Mouse (Mus musculus) gastrocnemius, postnatal 4 days (tissue): Measurements from ENCODE around the gene Crtc3. TPM values are rescaled to one million over a fixed set of nuclear protein-coding genes. Genes with fewer than 3 reads are reported as not detected.
A peak's percentile ranks its signal among the peaks of the same experiment; 100 is the strongest.

ENCODE experiments used
- DNase-seq, 2 experiments: peaks; one replicate each; pipeline ENCODE4 v3.0.0; 2021 to 2022; ENCODE audit warnings: low spot score in 2 of 2, mixed read lengths in 2 of 2
- total RNA-seq, 2 experiments: library from RNA; stranded (reverse); gene quantifications; 2 replicates each; pipeline ENCODE4 v1.2.3; 2021

The Crtc3 gene
- total RNA-seq, 2 experiments from 2014 or later = 28.7 to 32.1 TPM

DNA sequence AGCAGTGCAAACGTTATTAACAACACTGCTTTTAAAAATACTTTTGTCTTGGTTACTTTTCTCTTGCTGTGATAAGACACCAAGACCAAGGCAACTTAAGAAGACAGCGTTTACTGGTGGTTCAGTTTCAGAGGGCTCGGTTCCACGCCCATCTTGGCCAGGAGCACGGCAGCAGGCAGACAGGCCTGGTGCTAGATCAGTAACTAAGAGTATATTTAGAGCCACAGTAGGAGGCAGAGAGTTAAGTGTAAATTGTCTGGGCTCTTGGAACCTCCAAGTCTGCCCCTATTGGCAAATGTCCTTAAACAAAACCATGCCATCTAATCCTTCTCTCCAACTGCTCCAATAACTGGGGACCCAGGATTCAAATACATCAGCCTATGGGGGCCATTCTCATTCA is 46.1 kb downstream of the Crtc3 start:
- no peak for DNase-seq

DNA sequence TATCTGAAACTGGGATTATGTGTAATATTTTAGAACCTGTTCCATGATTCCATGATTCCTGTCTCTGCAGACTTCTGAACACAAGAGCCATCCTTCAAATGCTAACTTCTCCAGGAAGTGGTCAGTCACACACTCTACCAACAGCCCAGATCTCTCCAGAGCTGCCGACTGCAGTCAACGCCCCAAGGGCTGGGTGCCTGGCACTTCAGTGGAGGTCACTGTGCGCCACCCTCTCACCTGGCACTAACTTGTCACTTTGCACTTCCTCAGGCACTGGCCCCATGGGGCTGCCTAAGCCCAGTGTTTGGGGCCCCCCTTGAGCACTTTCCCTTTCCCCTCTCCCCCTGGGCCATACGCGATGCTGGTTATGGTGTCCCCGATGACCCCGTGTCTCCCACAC is 46.8 kb downstream of the Crtc3 start:
- DNase-seq = no peak

DNA sequence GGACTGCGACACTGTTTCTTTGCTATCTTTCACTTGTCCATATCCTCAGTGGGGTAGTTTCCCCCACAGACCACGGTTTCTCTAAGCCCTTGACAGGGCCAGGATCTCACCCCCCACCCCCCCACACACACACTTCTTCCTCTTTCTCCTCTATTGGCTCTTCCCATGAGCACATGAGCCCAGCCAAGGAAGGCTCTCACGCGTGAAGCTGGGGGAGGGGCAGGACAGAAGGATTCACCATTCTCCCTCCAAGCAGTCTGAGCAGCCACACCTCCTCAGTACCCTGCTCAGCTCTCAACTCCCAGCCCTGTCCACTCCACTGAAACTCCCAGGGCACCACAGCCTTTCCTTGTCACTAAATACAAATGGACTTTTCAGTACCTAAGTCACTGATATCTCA is 47.2 kb downstream of the Crtc3 start:
- no peak for DNase-seq

DNA sequence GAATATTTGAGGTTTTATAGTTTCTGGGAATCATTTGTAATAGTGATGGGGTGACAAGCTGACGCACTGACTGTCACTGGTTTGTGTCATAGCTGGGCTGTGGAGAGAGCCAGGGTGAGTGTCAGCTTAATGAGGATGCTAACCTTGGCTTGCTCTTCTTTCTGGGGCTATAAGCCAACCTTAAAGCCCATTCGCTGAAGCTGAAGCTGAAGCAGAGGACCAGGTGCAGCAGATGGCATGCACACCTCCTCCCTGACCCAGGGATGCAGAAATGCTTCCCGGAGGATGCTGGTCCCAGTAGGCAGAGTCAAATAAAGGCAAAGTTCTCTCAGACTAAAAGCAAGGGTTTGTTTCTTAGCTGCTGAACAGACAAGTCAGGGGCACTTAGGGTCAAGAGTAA is 48.7 kb downstream of the Crtc3 start:
- no peak for DNase-seq

DNA sequence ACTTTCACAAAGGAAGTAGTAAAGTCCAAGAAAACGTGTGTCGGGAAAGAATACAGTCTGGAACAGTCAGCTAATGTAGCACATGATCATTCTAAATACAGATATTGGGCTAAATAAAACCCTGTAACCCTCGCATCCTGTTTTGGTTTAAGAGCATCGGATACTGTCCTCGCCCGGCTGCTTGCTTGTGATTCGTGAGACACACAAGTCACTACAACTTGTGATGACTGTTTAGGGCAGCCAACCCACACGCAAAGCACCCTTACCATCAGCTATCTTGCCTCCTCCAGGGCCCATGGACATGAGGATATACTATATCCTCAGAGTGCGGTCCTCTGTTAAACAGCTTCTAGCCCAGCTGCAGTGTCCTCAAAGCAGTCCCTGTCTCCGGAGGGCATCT is 50.2 kb downstream of the Crtc3 start:
- DNase-seq = no peak

DNA sequence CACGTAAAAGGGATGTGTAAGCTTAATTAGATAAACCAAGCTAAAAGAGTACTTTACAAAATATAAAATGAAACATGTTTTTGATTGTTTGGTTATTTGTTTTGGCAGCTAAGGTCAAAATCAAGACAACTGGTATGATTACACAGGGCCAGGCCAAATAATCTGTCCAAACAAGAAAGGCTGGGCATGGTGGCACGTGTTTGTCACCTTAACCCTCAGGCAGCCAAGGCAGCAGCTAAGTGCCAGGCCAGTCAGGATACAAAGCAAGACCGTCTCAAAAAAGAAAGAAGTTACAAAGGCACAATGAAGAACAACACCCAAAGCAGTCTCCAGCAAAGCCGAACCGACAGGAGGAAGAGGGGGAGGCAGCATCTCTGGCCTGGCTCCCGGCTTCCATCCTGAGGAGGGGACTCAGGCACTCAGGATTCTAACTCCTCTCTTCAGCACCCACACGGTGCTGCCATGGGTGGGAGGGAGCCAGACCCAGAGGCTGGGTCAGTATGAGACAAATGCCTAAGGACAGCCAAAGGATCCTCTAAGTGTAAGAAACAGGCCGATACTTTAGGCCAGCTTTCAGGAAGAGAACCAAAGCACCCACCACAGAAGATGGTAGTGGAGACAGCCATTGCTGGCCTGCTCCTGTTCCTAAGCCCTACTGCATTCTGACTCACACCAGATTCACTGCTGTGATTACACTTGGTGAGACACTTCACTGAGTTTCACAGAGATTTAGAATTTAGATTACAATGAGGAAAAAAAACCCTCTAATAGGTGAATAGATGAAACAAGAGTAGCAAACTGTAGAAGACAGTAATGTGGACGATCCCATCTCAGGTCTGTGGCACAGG is 51.5 kb downstream of the Crtc3 start:
- DNase-seq = no peak

DNA sequence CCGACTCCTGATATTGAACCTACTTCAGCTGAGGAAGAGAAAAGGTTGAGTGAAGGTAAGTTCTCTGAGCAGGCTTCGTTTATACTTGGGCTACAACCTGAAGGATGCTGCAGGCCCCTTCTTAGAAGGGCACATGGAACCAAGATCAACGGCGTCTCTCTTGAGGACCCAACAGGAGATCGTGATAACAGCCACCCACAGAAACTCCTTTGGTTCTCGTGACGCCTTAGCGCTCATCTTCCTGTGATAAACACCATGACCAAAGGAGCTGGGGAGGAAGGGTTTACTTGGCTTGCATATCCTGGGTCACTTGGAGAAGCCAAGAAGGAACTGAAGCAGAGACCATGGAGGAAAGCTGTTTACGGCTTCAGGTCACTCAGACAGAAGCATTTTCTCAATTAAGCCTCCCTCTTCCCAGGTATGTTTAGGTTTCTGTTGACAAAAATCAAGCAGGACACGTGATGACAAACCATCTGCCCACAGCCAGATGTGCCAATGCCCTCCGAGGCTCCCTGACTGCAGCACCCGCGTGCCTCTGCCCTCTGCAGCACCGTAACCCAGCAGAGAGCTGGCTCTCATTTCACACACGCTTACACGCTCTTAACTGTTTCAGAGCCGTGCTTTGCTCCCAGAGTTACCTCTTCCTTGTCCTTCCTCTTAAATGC is 52.3 kb downstream of the Crtc3 start:
- no peak for DNase-seq

DNA sequence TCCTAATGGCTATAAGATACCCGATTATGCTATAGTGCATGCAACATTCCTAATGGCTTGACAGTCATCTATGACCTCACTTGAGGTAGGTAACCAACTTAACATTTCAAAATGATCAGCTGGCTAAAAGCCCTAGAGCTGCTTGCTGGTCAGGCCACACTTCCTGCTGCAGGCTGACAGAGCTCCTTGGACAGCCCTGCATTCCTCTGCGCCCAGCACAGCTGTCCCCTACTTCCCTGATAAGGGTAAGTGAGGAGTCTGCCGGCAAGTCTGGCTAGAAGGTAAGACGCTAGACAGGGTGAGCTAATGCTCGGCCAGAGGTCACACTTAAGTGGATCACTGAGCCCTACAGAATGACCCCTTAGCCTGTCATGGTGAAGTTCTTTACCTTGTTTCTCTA is 52.8 kb downstream of the Crtc3 start:
- no peak for DNase-seq

DNA sequence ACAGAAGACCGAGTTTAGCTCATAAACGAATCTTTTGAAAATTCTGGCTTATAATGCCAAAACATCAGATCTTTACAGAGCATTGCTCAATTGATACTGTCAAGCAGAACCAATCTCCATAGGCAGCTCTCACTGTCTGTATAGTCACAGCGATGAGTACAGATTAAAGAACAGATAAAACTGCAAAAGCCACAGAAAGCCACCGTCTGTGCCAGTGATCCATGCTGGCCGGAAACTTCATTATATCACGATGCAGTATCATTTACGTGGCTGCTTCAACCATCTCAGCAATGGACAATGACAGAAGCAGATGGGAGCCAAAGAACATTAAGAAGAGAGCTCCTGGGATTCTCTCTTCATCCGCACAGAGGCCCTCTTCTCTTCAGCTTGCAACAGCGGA is 53.9 kb downstream of the Crtc3 start:
- no peak for DNase-seq

DNA sequence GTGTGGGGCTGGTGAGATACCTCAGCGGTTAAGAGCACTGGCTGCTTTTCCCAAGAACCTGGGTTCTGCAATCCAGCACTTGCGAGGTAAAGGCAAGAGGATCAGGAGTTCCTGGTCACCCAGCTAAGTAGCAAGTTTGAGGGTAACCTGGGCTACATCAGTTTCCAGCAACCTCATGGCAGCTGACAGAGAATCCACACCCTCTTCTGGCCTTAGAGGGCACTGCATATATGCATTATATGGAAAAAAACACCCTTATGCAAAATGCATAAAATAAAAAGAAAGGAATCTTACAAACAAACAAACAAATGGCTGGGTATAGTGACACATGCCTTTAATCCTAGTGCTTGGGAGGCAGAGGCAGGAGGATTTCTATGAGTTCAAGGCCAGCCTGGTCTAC is 55.0 kb downstream of the Crtc3 start:
- DNase-seq = no peak

DNA sequence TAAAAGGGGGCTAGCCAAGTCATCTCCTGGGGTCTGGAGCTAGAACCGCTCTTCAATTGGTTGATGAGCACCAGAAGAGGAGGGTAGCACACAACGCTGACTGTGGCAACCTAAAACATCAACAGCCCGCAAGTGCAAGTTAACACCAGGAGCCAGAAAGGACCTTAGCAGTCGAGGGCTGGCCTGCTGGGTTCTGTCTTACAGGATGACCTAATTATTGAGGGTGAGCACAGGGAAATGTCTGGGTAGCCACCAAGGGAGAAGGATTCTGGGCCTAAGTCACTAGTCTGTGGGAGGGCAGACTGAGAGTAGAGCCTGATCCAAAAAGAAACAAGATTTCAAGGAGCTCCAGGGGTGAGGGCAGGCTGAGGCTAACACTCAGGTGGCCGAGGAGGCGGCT is 56.7 kb downstream of the Crtc3 start:
- DNase-seq = no peak

DNA sequence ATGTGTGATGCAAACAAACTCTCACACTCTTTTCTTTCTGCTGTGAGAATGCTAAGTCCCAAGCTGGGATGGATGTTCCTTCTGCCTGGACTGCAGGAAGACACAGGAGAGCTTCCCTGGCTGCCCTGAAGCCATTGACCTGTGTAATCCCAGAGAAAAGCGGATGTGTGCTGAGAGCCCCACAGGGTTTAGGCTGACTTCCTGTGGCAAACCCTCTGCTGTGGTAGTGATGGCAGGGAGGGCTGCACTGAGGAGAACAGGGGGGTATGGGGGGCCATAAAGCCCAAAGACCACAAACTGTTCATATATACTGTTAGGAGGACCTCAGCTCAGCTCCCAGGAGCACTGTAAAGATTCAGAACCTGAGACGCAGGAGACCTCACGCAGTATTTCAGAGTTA is 57.3 kb downstream of the Crtc3 start:
- DNase-seq = no peak

DNA sequence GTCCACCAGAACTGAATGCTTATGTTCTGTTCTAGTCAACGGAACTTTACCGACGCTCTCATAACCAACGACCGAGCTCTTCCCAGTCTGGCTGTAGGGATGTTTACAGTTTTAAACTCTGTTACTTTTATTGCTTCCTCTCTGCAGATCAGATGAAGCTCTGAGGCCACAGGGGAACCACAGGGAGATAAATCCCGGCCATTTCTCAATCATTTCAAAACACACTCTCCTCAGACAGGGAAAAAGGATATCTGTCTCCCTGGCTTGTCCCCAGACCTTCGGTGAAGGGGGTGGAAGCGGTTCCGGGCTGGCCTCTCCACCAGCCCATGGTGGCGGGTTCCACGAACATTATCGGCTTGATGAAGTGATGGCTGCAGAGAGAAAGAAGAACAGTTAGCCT is 59.3 kb downstream of the Crtc3 start:
- no peak for DNase-seq

DNA sequence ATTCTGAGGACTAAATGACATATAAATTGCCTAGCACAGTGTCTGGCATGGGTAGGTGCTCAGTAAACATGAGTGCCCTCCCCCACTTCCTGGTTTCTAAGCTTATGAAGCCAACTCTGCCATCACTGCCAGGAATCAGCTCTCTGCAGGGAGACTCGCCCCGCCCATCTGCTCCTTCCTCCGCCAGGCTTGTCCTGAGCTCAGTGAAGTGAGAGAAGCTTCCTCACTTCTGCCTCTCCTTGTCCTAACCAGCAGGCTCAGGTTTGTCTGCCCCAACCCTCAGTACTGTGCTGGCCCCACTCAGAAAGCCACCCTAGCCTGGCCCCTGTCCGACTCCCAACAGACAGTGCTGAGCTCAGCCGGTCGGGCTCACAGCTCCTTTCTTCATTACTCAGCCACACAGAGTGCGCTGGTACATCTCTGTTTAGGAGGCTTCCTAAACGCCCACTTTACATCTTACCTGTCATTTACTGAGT is 59.9 kb downstream of the Crtc3 start:
- DNase-seq = peak in 1 of 2 experiments; percentile 58

DNA sequence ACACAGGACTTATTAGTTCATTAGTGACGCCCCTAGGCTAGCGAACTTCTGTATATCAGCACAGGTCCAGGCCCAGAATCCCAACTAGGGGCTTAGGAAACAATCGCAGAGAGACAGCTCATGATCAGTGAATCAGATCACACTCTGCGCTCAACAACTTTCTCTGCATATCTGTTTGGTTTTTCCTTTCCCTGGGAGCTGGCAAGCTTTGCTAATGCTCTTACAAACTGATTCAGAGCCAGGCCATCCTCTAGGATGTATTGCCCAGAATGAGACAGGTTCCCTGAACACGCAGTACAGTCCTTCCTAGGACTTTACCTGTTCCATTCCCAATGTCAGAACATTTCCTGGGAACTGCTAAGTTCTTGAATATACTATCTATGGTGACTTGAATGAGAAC is 61.7 kb downstream of the Crtc3 start:
- no peak for DNase-seq

DNA sequence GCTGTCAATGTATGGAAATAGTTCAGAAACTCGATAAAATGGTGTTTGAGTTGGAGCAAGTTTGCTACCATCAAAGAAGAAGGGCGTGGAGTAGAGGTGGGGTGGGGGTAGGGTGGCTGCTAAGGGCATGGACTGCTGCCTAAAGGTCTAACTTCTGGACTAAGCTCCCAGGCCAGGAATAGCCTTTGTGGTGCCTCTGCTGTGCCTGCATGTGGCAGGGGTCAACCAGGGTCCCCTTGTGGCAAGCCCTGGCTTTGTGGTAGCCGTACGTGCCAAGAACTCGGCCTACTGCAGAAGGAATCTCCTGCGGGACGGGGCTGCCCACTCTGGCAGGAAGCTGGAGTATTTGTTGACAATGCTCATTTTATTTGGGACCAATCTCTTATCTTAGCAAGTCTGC is 62.8 kb downstream of the Crtc3 start:
- DNase-seq = no peak

DNA sequence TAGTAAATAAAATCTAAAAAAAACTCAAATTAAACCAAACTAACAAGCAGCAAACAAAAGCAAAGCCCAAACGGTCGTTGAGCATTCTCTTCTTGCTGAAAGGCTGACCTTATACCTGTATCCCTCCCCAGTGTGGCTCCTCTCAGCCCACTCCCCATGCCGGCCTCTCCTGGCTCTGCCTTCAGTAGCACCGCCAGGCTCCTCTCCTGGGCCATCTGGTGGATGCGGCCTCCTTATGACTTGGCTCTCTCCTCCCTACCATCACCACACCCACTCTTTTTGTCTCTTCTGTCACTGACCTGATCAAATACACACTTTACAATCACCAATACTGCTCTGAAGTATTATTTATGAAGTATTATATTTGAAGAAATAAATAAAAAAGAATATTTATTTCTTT is 65.4 kb downstream of the Crtc3 start:
- DNase-seq = no peak

DNA sequence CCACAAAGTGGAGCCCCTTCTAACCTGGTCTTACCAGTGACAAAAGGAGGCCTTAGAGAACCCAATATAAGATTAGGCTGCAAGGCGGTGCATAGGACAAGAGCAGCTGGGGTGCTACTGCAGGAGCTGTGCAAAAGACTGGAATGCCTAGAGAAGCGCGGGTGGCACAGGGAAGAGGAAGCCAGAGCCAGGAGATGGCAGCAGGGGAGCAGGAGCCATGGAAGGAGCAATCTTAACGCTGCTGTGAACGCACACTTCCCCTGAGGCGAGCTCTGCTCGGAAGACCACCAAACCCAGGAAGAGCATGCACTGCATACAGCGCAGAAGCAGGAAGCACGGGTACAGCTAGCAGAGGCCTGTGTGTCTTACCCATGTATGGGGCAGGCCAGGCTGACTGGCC is 72.6 kb downstream of the Crtc3 start:
- no peak for DNase-seq

DNA sequence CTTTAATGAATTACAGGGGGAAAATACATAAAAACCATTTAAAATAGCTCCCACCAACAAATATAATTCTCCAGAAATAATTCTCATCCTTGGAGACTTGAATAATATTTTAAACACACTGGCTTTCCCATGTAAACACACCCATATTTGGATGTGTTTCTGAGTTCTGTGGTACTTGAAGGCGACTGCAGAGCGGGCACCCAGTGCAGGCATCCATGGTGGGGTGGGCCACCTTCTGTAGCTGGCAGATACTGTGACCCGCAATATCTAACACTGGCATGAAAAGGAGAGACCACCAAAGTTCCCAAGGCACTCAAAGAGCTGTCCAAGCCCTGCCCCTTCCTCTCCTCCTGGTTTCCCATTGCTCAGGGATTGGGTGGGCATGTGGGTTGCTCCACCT is 74.6 kb downstream of the Crtc3 start:
- DNase-seq = no peak

DNA sequence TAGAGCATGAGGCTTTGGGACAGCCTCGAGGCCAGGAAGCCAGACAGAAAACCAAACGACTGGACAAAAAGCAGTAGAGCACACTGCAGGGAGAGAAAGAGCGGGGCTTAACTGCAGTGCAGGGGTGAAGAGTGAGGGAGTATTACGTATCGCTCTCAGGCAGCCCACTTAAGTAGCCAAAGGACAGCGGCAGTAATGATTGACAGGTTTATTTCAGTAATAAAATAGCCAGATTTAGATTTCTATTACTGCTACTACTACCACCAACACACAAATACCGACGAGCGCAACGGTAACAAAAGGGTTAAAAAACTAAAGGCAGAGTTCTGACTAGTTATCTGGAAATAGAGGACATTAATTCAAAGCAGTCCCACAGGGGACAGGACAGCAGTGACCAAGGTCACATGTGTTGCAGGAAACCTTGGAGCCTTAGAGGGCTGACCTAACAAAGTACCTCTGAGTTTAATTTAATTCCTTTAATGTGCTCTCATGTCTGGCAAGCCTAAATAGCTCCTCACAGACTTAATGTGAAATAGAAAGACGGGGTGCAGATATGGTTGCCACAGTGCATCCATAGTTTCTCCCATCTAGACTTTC is 76.4 kb downstream of the Crtc3 start:
- no peak for DNase-seq

DNA sequence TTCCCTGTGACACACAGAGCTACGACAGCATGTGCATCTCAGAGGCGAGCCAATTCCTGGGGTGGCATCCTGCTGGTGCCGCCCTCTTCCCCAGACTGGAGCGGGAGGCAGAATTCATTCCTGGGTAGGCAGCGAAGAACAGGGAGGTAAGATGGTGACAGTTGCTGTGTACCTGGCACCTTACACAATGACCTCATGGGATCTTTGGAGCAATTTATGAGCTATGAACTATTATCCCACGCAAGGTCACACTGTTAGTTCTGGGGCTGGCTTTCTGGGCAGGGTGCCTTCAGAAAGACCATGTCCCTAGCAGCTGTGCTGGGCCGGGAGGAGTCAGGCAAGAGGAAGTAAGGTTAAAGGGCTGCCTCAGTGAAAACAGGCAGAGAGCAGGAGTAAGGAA is 77.0 kb downstream of the Crtc3 start:
- DNase-seq = no peak

DNA sequence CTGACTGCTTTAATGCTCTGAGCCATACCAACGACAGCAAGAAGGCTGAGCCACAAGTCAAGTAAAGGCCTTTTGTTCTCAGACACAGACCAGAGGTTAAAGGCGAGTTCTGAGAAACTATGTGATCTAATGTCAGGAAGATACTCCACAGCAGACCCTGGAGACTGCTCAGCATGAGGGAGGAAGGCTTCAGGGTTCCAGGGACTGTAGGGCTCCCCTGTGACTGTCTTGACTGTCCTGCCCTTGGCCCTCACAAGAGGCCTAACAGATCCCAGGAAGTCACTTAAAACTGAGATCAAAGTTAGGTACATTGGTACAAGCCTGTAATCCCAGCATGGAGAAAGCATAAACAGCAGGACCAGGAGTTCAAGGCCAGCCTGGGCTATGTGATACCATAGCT is 81.2 kb downstream of the Crtc3 start:
- no peak for DNase-seq
